Mouse (Mus musculus) heart, embryonic 14.5 days (tissue): ENCODE measurements around the gene Esx1. TPM values are rescaled to one million over a fixed set of nuclear protein-coding genes. Genes with fewer than 3 reads are reported as not detected.

Experiments
- ATAC-seq: fragments of 200-750 bp; cut with Nextera tagmentation; 2 replicates; pipeline ENCODE4 v1.8.0; 2017; ENCODE audit warnings: low read depth, moderate TSS enrichment; ENCODE audit not compliant: insufficient number of reproducible peaks, insufficient read depth, low FRiP score
- H3K27ac ChIP-seq, 2 experiments: fragments of 200-500 bp in 1 of 2; fragments of 300-500 bp in 1 of 2; sonication (generic) in 1 of 2; replicated peaks in 1 of 2; 2 replicates each; pipeline ENCODE4 v1.5.1; 2012 to 2014; ENCODE audit warnings: low read depth in 2 of 2, low read length in 2 of 2, control low read depth in 1 of 2, mild to moderate bottlenecking in 1 of 2, mixed read lengths in 1 of 2; ENCODE audit not compliant: control insufficient read depth in 1 of 2, insufficient read depth in 1 of 2
- H3K27me3 ChIP-seq: fragments of 300-500 bp; sonication (generic); 2 replicates; pipeline ENCODE4 v1.6.1; 2014; ENCODE audit warnings: mild to moderate bottlenecking, low read length, control low read depth; ENCODE audit not compliant: control insufficient read depth, insufficient read depth
- H3K36me3 ChIP-seq: fragments of 300-500 bp; sonication (generic); 2 replicates; pipeline ENCODE4 v1.6.1; 2014; ENCODE audit warnings: mild to moderate bottlenecking, control low read depth, low read length, mixed read lengths; ENCODE audit not compliant: control insufficient read depth, insufficient read depth
- H3K4me1 ChIP-seq, 2 experiments: fragments of 200-500 bp in 1 of 2; fragments of 300-500 bp in 1 of 2; sonication (generic) in 1 of 2; 2 replicates each; pipeline ENCODE4 v1.6.1; 2012 to 2014; ENCODE audit warnings: low read length in 2 of 2, control low read depth in 1 of 2, mixed read lengths in 1 of 2; ENCODE audit not compliant: control insufficient read depth in 2 of 2, insufficient read depth in 2 of 2
- H3K4me2 ChIP-seq: fragments of 300-500 bp; sonication (generic); 2 replicates; pipeline ENCODE4 v1.6.1; 2014; ENCODE audit warnings: mild to moderate bottlenecking, low read length
- H3K4me3 ChIP-seq, 2 experiments: fragments of 200-500 bp in 1 of 2; fragments of 300-500 bp in 1 of 2; sonication (generic) in 1 of 2; 2 replicates each; pipeline ENCODE4 v1.5.1; 2012 to 2014; ENCODE audit warnings: low read length in 2 of 2, mild to moderate bottlenecking in 2 of 2, control low read depth in 1 of 2, low read depth in 1 of 2, moderate library complexity in 1 of 2; ENCODE audit not compliant: control insufficient read depth in 1 of 2, insufficient read depth in 1 of 2
- H3K9ac ChIP-seq: fragments of 300-500 bp; sonication (generic); 2 replicates; pipeline ENCODE4 v1.6.1; 2014; ENCODE audit warnings: mild to moderate bottlenecking, low read length
- H3K9me3 ChIP-seq: fragments of 300-500 bp; sonication (generic); 2 replicates; pipeline ENCODE4 v1.6.1; 2016; ENCODE audit warnings: low read length, control low read depth; ENCODE audit not compliant: control insufficient read depth
- WGBS: fragments of 180-500 bp; shearing (Covaris S2); extraction: QIAGEN DNeasy Blood & Tissue Kit; methylation state at CpG from one replicate; pipeline ENCODE4 v1.1.7; 2014; 5-methylcytosine and 5-hydroxymethylcytosine counted together
- polyA plus RNA-seq: library from polyadenylated mRNA; unstranded; fragments of >200 nt; fragmentation: Nextera tagmentation; extraction: Ambion mirVana; gene quantifications from 2 replicates; pipeline ENCODE4 v1.2.1, GENCODE M21; 2014

Esx1 gene
- polyA plus RNA-seq, 1 experiment from 2014 or later, result not detected

GRCm38 (mm10) chrX:137104531-137104930 lies 17.4 kb downstream of the Esx1 start:
- H3K4me2 ChIP-seq, result no peak overlapping the region
- H3K4me3 ChIP-seq, result no peak overlapping the region
- H3K9ac ChIP-seq, result no peak overlapping the region
- no peaks in the 10 kb centered on the region for H3K4me1 ChIP-seq
- no peaks in the 10 kb centered on the region for H3K36me3 ChIP-seq
- no peaks in the 10 kb centered on the region for H3K9me3 ChIP-seq
- ATAC-seq, result no peak
- no peak overlapping the region for H3K27ac ChIP-seq
- 21% methylated on average over 25 of the region's 25 CpGs for WGBS
- peaks cover 53% of the 10 kb centered on the region for H3K27me3 ChIP-seq

Other genes with a start within 250 kb of the Esx1 start
- gene H2bfm, start 194.8 kb downstream of the Esx1 start, polyA plus RNA-seq, result not detected in 2 replicates
- 15.0 and 21.0 TPM in 2 replicates for gene Tmsb15b2, start 146.6 kb downstream of the Esx1 start, polyA plus RNA-seq
- 0.71 and 2.2 TPM in 2 replicates for gene Tmsb15l, start 145.2 kb downstream of the Esx1 start, polyA plus RNA-seq
- gene Tmsb15b1, start 145.2 kb downstream of the Esx1 start, polyA plus RNA-seq, result 13.7 and 16.2 TPM in 2 replicates
- gene Zcchc18, start 128.9 kb downstream of the Esx1 start, polyA plus RNA-seq, result 1.5 and 1.8 TPM in 2 replicates
- 5.2 and 6.4 TPM in 2 replicates for gene Slc25a53, start 83.8 kb downstream of the Esx1 start, polyA plus RNA-seq
- 5.7 and 6.0 TPM in 2 replicates for gene Fam199x, start 72.5 kb downstream of the Esx1 start, polyA plus RNA-seq